Mouse (Mus musculus) monocyte, adult 2 months (primary cell): ENCODE data around the gene Slc37a3.

Experiments used
- DNase-seq, 2 experiments: peaks; one replicate each; pipeline ENCODE4 v3.0.0; 2022; ENCODE audit warnings: low spot score in 2 of 2, low read depth in 1 of 2

Gene Slc37a3

GRCm38 (mm10) chr6:39319061-39319761, 58.3 kb downstream of the Slc37a3 start:
- no peak for DNase-seq

- no peak for DNase-seq
Observed at GRCm38 (mm10) chr6:39318631-39319010, 58.9 kb downstream of the Slc37a3 start.

- no peak for DNase-seq
Observed at GRCm38 (mm10) chr6:39317854-39318630, 59.4 kb downstream of the Slc37a3 start.

- peak in 1 of 2 experiments; percentile 9 for DNase-seq
Observed at GRCm38 (mm10) chr6:39316089-39316488, 61.4 kb downstream of the Slc37a3 start.

- DNase-seq: no peak
Observed at GRCm38 (mm10) chr6:39314461-39314860, 63.0 kb downstream of the Slc37a3 start.

- DNase-seq: no peak
Observed at GRCm38 (mm10) chr6:39311786-39312185, 65.7 kb downstream of the Slc37a3 start.

- DNase-seq: no peak
Observed at GRCm38 (mm10) chr6:39304371-39304874, 73.1 kb downstream of the Slc37a3 start.

- peak in 1 of 2 experiments; percentile 27 for DNase-seq
Observed at GRCm38 (mm10) chr6:39301484-39301883, 76.0 kb downstream of the Slc37a3 start.

GRCm38 (mm10) chr6:39297079-39297478, 80.4 kb downstream of the Slc37a3 start:
- no peak for DNase-seq

GRCm38 (mm10) chr6:39296474-39296873, 81.0 kb downstream of the Slc37a3 start:
- no peak for DNase-seq

- no peak for DNase-seq
Observed at GRCm38 (mm10) chr6:39295727-39296411, 81.6 kb downstream of the Slc37a3 start.

GRCm38 (mm10) chr6:39289721-39290120, 87.8 kb downstream of the Slc37a3 start:
- no peak for DNase-seq

GRCm38 (mm10) chr6:39287782-39288181, 89.7 kb downstream of the Slc37a3 start:
- DNase-seq: no peak

GRCm38 (mm10) chr6:39286732-39287083, 90.8 kb downstream of the Slc37a3 start:
- DNase-seq: no peak

- DNase-seq: no peak
Observed at GRCm38 (mm10) chr6:39286053-39286731, 91.3 kb downstream of the Slc37a3 start.

- no peak for DNase-seq
Observed at GRCm38 (mm10) chr6:39284836-39285235, 92.6 kb downstream of the Slc37a3 start.
